Mouse (Mus musculus): ENCODE results near the gene Bbs9. TPM values are rescaled to one million over a fixed set of nuclear protein-coding genes. Genes with fewer than 3 reads are reported as not detected.
A peak's percentile ranks its signal among the peaks of the same experiment; 100 is the strongest.

The Bbs9 gene
- polyA plus RNA-seq, 1 experiment from 2014 or later: 15.9 TPM

DNA sequence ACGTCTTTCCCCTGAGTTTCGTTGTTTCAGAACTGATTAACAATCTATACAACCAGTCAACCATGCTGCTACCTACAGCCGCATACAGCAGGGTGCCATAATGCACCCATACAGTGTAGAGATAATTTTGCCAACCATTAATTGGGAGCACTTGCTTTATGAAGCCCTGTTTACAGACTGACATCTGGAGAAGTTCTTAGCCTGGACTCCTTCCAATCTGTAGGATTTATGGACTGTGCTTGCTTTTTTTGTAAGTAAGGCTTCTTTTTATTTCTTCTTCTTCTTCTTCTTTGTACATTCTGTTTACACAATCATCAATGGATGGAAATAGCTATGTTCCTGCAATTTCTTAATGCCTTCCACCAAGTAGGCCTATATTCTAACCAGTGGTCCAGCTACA, 395.1 kb downstream of the Bbs9 start:
- Histone ChIP-seq H3K9ac (no peak overlapping the region), H3K27me3 (no peaks in the 10 kb centered on the region), H3K4me1 (peaks cover 54% of the 10 kb centered on the region), H3K27ac (0 out of 2 replicates have a peak overlapping the region, but pooled peaks have one; percentile 10), H3K36me3 (no peaks in the 10 kb centered on the region), H3K4me2 (replicated peaks) (no peak overlapping the region), H3K4me3 (no peak overlapping the region), H3K9me3 (no peaks in the 10 kb centered on the region)
- WGBS: 38% methylated on average over 3 of the region's 3 CpGs
- peak; percentile 43; the same call in 1 of the 2 replicates for ATAC-seq (ENCODE audit: low FRiP score, low read depth)

GRCm38 (mm10) chr9:22875231-22875630, 399.7 kb downstream of the Bbs9 start:
- H3K4me1 ChIP-seq: peaks cover 31% of the 10 kb centered on the region
- WGBS: 12% methylated on average over 1 of the region's 1 CpGs
- no peak overlapping the region for H3K4me3 ChIP-seq
- H3K27me3 ChIP-seq: no peaks in the 10 kb centered on the region
- peak; percentile 66 for ATAC-seq (ENCODE audit: low FRiP score, low read depth)
- no peak overlapping the region for H3K27ac ChIP-seq
- no peak overlapping the region for H3K9ac ChIP-seq
- H3K4me2 ChIP-seq (replicated peaks): no peak overlapping the region
- H3K36me3 ChIP-seq: no peaks in the 10 kb centered on the region
- no peaks in the 10 kb centered on the region for H3K9me3 ChIP-seq

DNA sequence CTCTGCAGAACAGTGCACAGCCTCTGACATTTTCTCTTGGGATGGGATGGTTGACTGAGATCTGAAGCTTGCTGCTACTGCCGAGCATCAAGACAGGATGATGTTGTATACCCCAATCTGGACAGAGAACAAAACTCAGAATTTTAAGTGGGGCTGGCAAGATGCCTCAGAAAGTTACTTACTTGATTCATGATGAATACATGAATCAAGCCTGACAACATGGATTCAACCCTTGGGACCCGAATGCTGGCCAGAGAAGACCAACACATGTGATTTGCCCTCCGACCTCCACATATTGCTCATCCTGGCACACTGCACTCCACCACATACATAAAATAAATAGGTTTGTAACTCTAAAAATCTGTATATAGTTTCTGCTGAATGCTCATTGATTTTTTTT, 403.8 kb downstream of the Bbs9 start:
- peaks cover 11% of the 10 kb centered on the region; the same call in 1 of the 2 replicates for H3K4me1 ChIP-seq
- no peak overlapping the region for H3K9ac ChIP-seq
- no peaks in the 10 kb centered on the region for H3K36me3 ChIP-seq
- no peaks in the 10 kb centered on the region for H3K27me3 ChIP-seq
- H3K4me3 ChIP-seq: no peak overlapping the region
- WGBS: 88% methylated on average over 3 of the region's 3 CpGs
- no peak overlapping the region for H3K27ac ChIP-seq
- ATAC-seq (ENCODE audit: low FRiP score, low read depth): no peak
- no peak overlapping the region for H3K4me2 ChIP-seq (replicated peaks)
- no peaks in the 10 kb centered on the region for H3K9me3 ChIP-seq

- no peak overlapping the region for H3K4me3 ChIP-seq
- H3K27ac ChIP-seq: no peak overlapping the region
- H3K27me3 ChIP-seq: no peaks in the 10 kb centered on the region
- no peak overlapping the region for H3K4me2 ChIP-seq (replicated peaks)
- H3K9ac ChIP-seq: no peak overlapping the region
- H3K4me1 ChIP-seq: no peaks in the 10 kb centered on the region
- 84% methylated on average over 4 of the region's 4 CpGs for WGBS
- H3K9me3 ChIP-seq: no peaks in the 10 kb centered on the region
- no peak for ATAC-seq (ENCODE audit: low FRiP score, low read depth)
- H3K36me3 ChIP-seq: no peaks in the 10 kb centered on the region
Measured at GRCm38 (mm10) chr9:22886351-22886750, 410.8 kb downstream of the Bbs9 start.

GRCm38 (mm10) chr9:22905434-22905833, 429.9 kb downstream of the Bbs9 start:
- Histone ChIP-seq H3K9me3 (no peaks in the 10 kb centered on the region), H3K36me3 (no peaks in the 10 kb centered on the region), H3K4me1 (no peaks in the 10 kb centered on the region), H3K4me3 (no peak overlapping the region), H3K4me2 (replicated peaks) (no peak overlapping the region), H3K27me3 (no peaks in the 10 kb centered on the region), H3K9ac (no peak overlapping the region), H3K27ac (no peak overlapping the region)
- ATAC-seq (ENCODE audit: low FRiP score, low read depth): no peak
- WGBS: 89% methylated on average over 3 of the region's 3 CpGs

GRCm38 (mm10) chr9:22916808-22917207, 441.3 kb downstream of the Bbs9 start:
- Histone ChIP-seq H3K9ac (no peak overlapping the region), H3K27ac (no peak overlapping the region), H3K36me3 (no peaks in the 10 kb centered on the region), H3K27me3 (no peaks in the 10 kb centered on the region), H3K4me2 (replicated peaks) (no peak overlapping the region), H3K9me3 (no peaks in the 10 kb centered on the region), H3K4me1 (no peaks in the 10 kb centered on the region), H3K4me3 (no peak overlapping the region)
- ATAC-seq (ENCODE audit: low FRiP score, low read depth): no peak

- no peak for ATAC-seq (ENCODE audit: low FRiP score, low read depth)
- H3K4me3 ChIP-seq: no peak overlapping the region
- H3K27me3 ChIP-seq: no peaks in the 10 kb centered on the region
- no peak overlapping the region for H3K27ac ChIP-seq
- no peaks in the 10 kb centered on the region for H3K9me3 ChIP-seq
- no peak overlapping the region for H3K9ac ChIP-seq
- H3K4me2 ChIP-seq (replicated peaks): no peak overlapping the region
- H3K36me3 ChIP-seq: no peaks in the 10 kb centered on the region
- H3K4me1 ChIP-seq: 0 out of 2 replicates have a peak, but pooled peaks cover 6% of the 10 kb centered on the region
Measured at GRCm38 (mm10) chr9:22935645-22936044, 460.1 kb downstream of the Bbs9 start.

Other genes with a start within 250 kb of the Bbs9 start
- 9.2 and 9.6 TPM in 2 replicates for gene Zfp599, start 215.8 kb upstream of the Bbs9 start, polyA plus RNA-seq (2015; fragmentation: Nextera tagmentation; extraction: Ambion mirVana)
- gene Zfp810, start 168.1 kb upstream of the Bbs9 start, polyA plus RNA-seq (2015; fragmentation: Nextera tagmentation; extraction: Ambion mirVana): 29.1 and 30.3 TPM in 2 replicates
- 36.6 and 40.8 TPM in 2 replicates for gene Anln, start 86.5 kb upstream of the Bbs9 start, polyA plus RNA-seq (2015; fragmentation: Nextera tagmentation; extraction: Ambion mirVana)
- gene 9530077C05Rik, start 64.2 kb upstream of the Bbs9 start, polyA plus RNA-seq (2015; fragmentation: Nextera tagmentation; extraction: Ambion mirVana): 5.8 and 6.3 TPM in 2 replicates
- gene Gm17545, start 21.4 kb upstream of the Bbs9 start, polyA plus RNA-seq (2015; fragmentation: Nextera tagmentation; extraction: Ambion mirVana): not detected in 2 replicates
- 73.8 and 74.1 TPM in 2 replicates for gene Rp9, start 6.0 kb upstream of the Bbs9 start, polyA plus RNA-seq (2015; fragmentation: Nextera tagmentation; extraction: Ambion mirVana)

Data from limb, embryonic 13.5 days (tissue).